Mouse (Mus musculus): ENCODE measurements around the gene Ring1.

- TF ChIP-seq POLR2A (IDR thresholded peaks at IDR 0.05; ENCODE audit: borderline replicate concordance, low read depth, low read length) = no peak
- TF ChIP-seq CTCF (IDR thresholded peaks at IDR 0.05; ENCODE audit: low read depth, low read length) = no peak
Measured at GRCm38 (mm10) chr17:34026221-34026620, 1.7 kb upstream of the Ring1 start.
